Mouse (Mus musculus): ENCODE measurements around the gene Ccdc9b. TPM values are rescaled to one million over a fixed set of nuclear protein-coding genes. Genes with fewer than 3 reads are reported as not detected.

Gene Ccdc9b
- polyA plus RNA-seq, 1 experiment from 2014 or later: 0.95 TPM

- Histone ChIP-seq H3K4me2 (ENCODE audit: low read length) (no peak overlapping the region), H3K4me1 (replicated peaks; ENCODE audit: insufficient read depth, low read length) (no peaks in the 10 kb centered on the region), H3K9me3 (replicated peaks; ENCODE audit: low read length) (no peaks in the 10 kb centered on the region), H3K9ac (ENCODE audit: low read depth, low read length) (no peak overlapping the region), H3K4me3 (replicated peaks; ENCODE audit: low read depth, low read length) (no peak overlapping the region), H3K27ac (no peak overlapping the region), H3K27me3 (ENCODE audit: insufficient read depth, low read length) (0 out of 2 replicates have a peak, but pooled peaks cover 3% of the 10 kb centered on the region), H3K36me3 (ENCODE audit: insufficient read depth, low read length) (no peaks in the 10 kb centered on the region)
- WGBS: 84% methylated on average over 6 of the region's 6 CpGs
- no peak for TF ChIP-seq CTCF (IDR thresholded peaks at IDR 0.05; ENCODE audit: low read depth)
- ATAC-seq (replicated peaks; ENCODE audit: low FRiP score, low read depth): no peak
- no peak for DNase-seq (ENCODE audit: low spot score)
Observed at GRCm38 (mm10) chr2:118755407-118755806, 7.1 kb downstream of the Ccdc9b start.

GRCm38 (mm10) chr2:118754143-118754542 is 8.3 kb downstream of the Ccdc9b start:
- no peak overlapping the region for H3K4me3 ChIP-seq (replicated peaks; ENCODE audit: low read depth, low read length)
- no peak overlapping the region for H3K9ac ChIP-seq (ENCODE audit: low read depth, low read length)
- H3K27ac ChIP-seq: no peak overlapping the region
- WGBS: 84% methylated on average over 5 of the region's 5 CpGs
- ATAC-seq (replicated peaks; ENCODE audit: low FRiP score, low read depth): no peak
- no peak for DNase-seq (ENCODE audit: low spot score)
- no peak overlapping the region for H3K4me2 ChIP-seq (ENCODE audit: low read length)
- no peaks in the 10 kb centered on the region for H3K4me1 ChIP-seq (replicated peaks; ENCODE audit: insufficient read depth, low read length)
- no peak for TF ChIP-seq CTCF (IDR thresholded peaks at IDR 0.05; ENCODE audit: low read depth)
- H3K27me3 ChIP-seq (ENCODE audit: insufficient read depth, low read length): 0 out of 2 replicates have a peak, but pooled peaks cover under 1% of the 10 kb centered on the region
- H3K36me3 ChIP-seq (ENCODE audit: insufficient read depth, low read length): no peaks in the 10 kb centered on the region
- H3K9me3 ChIP-seq (replicated peaks; ENCODE audit: low read length): no peaks in the 10 kb centered on the region

- H3K27ac ChIP-seq: no peak overlapping the region
Observed at GRCm38 (mm10) chr2:118752792-118753108, 9.7 kb downstream of the Ccdc9b start.

GRCm38 (mm10) chr2:118751896-118752791 is 10.3 kb downstream of the Ccdc9b start:
- ATAC-seq (replicated peaks; ENCODE audit: low FRiP score, low read depth) (no peak), DNase-seq (ENCODE audit: low spot score) (no peak)
- no peaks in the 10 kb centered on the region for H3K4me1 ChIP-seq (replicated peaks; ENCODE audit: insufficient read depth, low read length)
- TF ChIP-seq CTCF (IDR thresholded peaks at IDR 0.05; ENCODE audit: low read depth): no peak
- no peaks in the 10 kb centered on the region for H3K9me3 ChIP-seq (replicated peaks; ENCODE audit: low read length)
- no peaks in the 10 kb centered on the region for H3K27me3 ChIP-seq (ENCODE audit: insufficient read depth, low read length)
- H3K36me3 ChIP-seq (ENCODE audit: insufficient read depth, low read length): no peaks in the 10 kb centered on the region
- no peak overlapping the region for H3K4me3 ChIP-seq (replicated peaks; ENCODE audit: low read depth, low read length)
- 66% methylated on average over 16 of the region's 16 CpGs for WGBS
- H3K9ac ChIP-seq (ENCODE audit: low read depth, low read length): no peak overlapping the region
- no peak overlapping the region for H3K27ac ChIP-seq
- no peak overlapping the region for H3K4me2 ChIP-seq (ENCODE audit: low read length)

More at GRCm38 (mm10) chr2:118752792-118753108, 9.7 kb downstream of the Ccdc9b start:
- no peaks in the 10 kb centered on the region for H3K9me3 ChIP-seq (replicated peaks; ENCODE audit: low read length)
- ATAC-seq (replicated peaks; ENCODE audit: low FRiP score, low read depth) (no peak), DNase-seq (ENCODE audit: low spot score) (no peak)
- H3K4me1 ChIP-seq (replicated peaks; ENCODE audit: insufficient read depth, low read length): no peaks in the 10 kb centered on the region
- H3K4me3 ChIP-seq (replicated peaks; ENCODE audit: low read depth, low read length): no peak overlapping the region
- H3K27me3 ChIP-seq (ENCODE audit: insufficient read depth, low read length): no peaks in the 10 kb centered on the region
- H3K36me3 ChIP-seq (ENCODE audit: insufficient read depth, low read length): no peaks in the 10 kb centered on the region
- no peak overlapping the region for H3K9ac ChIP-seq (ENCODE audit: low read depth, low read length)
- 59% methylated on average over 4 of the region's 4 CpGs for WGBS
- H3K4me2 ChIP-seq (ENCODE audit: low read length): no peak overlapping the region
- no peak for TF ChIP-seq CTCF (IDR thresholded peaks at IDR 0.05; ENCODE audit: low read depth)

- no peak overlapping the region for H3K27ac ChIP-seq
- ATAC-seq (replicated peaks; ENCODE audit: low FRiP score, low read depth): no peak
- no peaks in the 10 kb centered on the region; the same call in 1 of the 2 replicates for H3K4me1 ChIP-seq (replicated peaks; ENCODE audit: insufficient read depth, low read length)
- H3K4me2 ChIP-seq (ENCODE audit: low read length): no peak overlapping the region
- DNase-seq (ENCODE audit: low spot score): no peak
- no peaks in the 10 kb centered on the region for H3K9me3 ChIP-seq (replicated peaks; ENCODE audit: low read length)
- no peak overlapping the region for H3K4me3 ChIP-seq (replicated peaks; ENCODE audit: low read depth, low read length)
- H3K9ac ChIP-seq (ENCODE audit: low read depth, low read length): no peak overlapping the region
- no peak for TF ChIP-seq CTCF (IDR thresholded peaks at IDR 0.05; ENCODE audit: low read depth)
- no peaks in the 10 kb centered on the region for H3K27me3 ChIP-seq (ENCODE audit: insufficient read depth, low read length)
- H3K36me3 ChIP-seq (ENCODE audit: insufficient read depth, low read length): no peaks in the 10 kb centered on the region
- 78% methylated on average over 8 of the region's 8 CpGs for WGBS
Observed at GRCm38 (mm10) chr2:118750476-118750875, 12.0 kb downstream of the Ccdc9b start.

- H3K9ac ChIP-seq (ENCODE audit: low read depth, low read length): no peak overlapping the region
- no peak for ATAC-seq (replicated peaks; ENCODE audit: low FRiP score, low read depth)
- H3K27me3 ChIP-seq (ENCODE audit: insufficient read depth, low read length): peaks cover 4% of the 10 kb centered on the region
- no peak overlapping the region for H3K27ac ChIP-seq
- 71% methylated on average over 10 of the region's 10 CpGs for WGBS
- TF ChIP-seq CTCF (IDR thresholded peaks at IDR 0.05; ENCODE audit: low read depth): no peak
- H3K4me1 ChIP-seq (replicated peaks; ENCODE audit: insufficient read depth, low read length): peaks cover 7% of the 10 kb centered on the region
- H3K4me2 ChIP-seq (ENCODE audit: low read length): no peak overlapping the region
- H3K4me3 ChIP-seq (replicated peaks; ENCODE audit: low read depth, low read length): no peak overlapping the region
- no peak for DNase-seq (ENCODE audit: low spot score)
- no peaks in the 10 kb centered on the region for H3K9me3 ChIP-seq (replicated peaks; ENCODE audit: low read length)
- H3K36me3 ChIP-seq (ENCODE audit: insufficient read depth, low read length): no peaks in the 10 kb centered on the region
Observed at GRCm38 (mm10) chr2:118749341-118749884, 13.0 kb downstream of the Ccdc9b start.

All from kidney, postnatal 0 days (tissue).